Comparison of ENCODE assay signal across 20 mouse cellular contexts in the genomic region with DNA sequence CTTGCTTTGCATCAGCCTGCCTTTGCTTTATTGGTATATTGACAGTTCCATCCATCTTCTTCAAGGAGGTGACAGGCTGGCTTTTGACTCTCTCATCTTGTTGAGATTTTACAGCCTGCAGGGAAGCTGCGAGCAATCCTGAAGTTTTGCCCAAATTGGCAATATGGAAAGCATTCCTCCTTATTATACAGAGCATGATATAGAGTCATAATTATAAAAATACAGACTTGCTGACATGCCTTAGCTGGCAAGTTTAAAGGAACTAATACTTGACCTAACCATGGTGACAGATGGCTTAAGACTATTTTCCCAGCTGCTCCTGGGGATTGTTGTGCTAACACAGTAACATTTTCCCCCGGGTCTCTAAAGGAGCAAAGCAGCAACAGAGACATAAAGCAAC.
DNase-seq lines count a peak whose midpoint lies in the region; ATAC-seq and TF ChIP-seq lines count a peak whose summit lies in the region.
"Had no signal": no experiment of that assay in that cellular context is flagged by ENCODE, and none has a peak within 500 bp of the region (broad histone marks: within the 10 kb centered on the region; RNA-seq: fewer than 3 reads in every experiment).

No protein-coding gene starts in this region.

- H3K79me2 ChIP-seq in CH12.LX (replicated peaks; ENCODE audit: control insufficient read depth, extremely low read depth, insufficient read depth, poor library complexity, severe bottlenecking): no peaks in the 10 kb centered on the region

- no peak overlapping the region for H3K27ac ChIP-seq in forebrain, embryonic 13.5 days
- no peak overlapping the region for H3K27ac ChIP-seq in forebrain, embryonic 11.5 days (ENCODE audit: low read depth, low read length)
- no peak overlapping the region for H3K27ac ChIP-seq in lung, embryonic 14.5 days (ENCODE audit: low read depth)
- no peak overlapping the region for H3K27ac ChIP-seq in CH12.LX (ENCODE audit: insufficient read depth, low read depth)
- H3K27ac ChIP-seq in liver, postnatal 0 days (ENCODE audit: low read depth): no peak overlapping the region
- H3K27ac ChIP-seq: embryonic facial prominence, embryonic 12.5 days; hindbrain, embryonic 10.5 days; hindbrain, embryonic 14.5 days; intestine, embryonic 15.5 days had no signal

- in situ Hi-C loops in CH12.LX (cut with MboI; ENCODE audit: low pct_ligation_motif_present, low pct_unique_long_range_greater_than_20kb, low sequenced_read_pairs): no loop called here

- WGBS in forebrain, embryonic 13.5 days: 63% methylated on average over 2 of the region's 2 CpGs
- 82% methylated on average over 2 of the region's 2 CpGs for WGBS in forebrain, embryonic 11.5 days
- WGBS in lung, embryonic 14.5 days: 36% methylated on average over 2 of the region's 2 CpGs
- 62% methylated on average over 2 of the region's 2 CpGs for WGBS in liver, postnatal 0 days (ENCODE audit: insufficient replicate concordance)

- no peak overlapping the region for H3K9ac ChIP-seq in forebrain, embryonic 13.5 days
- no peak overlapping the region for H3K9ac ChIP-seq in forebrain, embryonic 11.5 days (ENCODE audit: low read length)
- no peak overlapping the region for H3K9ac ChIP-seq in lung, embryonic 14.5 days
- no peak overlapping the region for H3K9ac ChIP-seq in CH12.LX (ENCODE audit: insufficient read depth, low read depth)
- H3K9ac ChIP-seq in liver, postnatal 0 days (replicated peaks): no peak overlapping the region
- H3K9ac ChIP-seq: embryonic facial prominence, embryonic 12.5 days; heart, embryonic 12.5 days; hindbrain, embryonic 14.5 days; intestine, embryonic 15.5 days had no signal

- TF ChIP-seq CTCF in lung, embryonic 14.5 days (IDR thresholded peaks at IDR 0.05; ENCODE audit: low read depth): no peak
- TF ChIP-seq CTCF in CH12.LX (conservative IDR thresholded peaks at IDR 0.05 in 1 of 2, IDR thresholded peaks at IDR 0.05 in 1 of 2; ENCODE audit: low read depth in 2 of 2, low read length in 2 of 2): no peak
- no peak for TF ChIP-seq CTCF in brain, embryonic 14.5 days (IDR thresholded peaks at IDR 0.05; ENCODE audit: borderline replicate concordance, extremely low read depth, insufficient read depth, insufficient read length)
- no peak for TF ChIP-seq CTCF in liver, postnatal 0 days (IDR thresholded peaks at IDR 0.05; ENCODE audit: low read depth)

- H3K9me3 ChIP-seq in forebrain, embryonic 13.5 days (replicated peaks): no peaks in the 10 kb centered on the region
- no peaks in the 10 kb centered on the region for H3K9me3 ChIP-seq in forebrain, embryonic 11.5 days (ENCODE audit: control insufficient read depth, low read length)
- H3K9me3 ChIP-seq in lung, embryonic 14.5 days (ENCODE audit: low read depth, low read length): no peaks in the 10 kb centered on the region
- H3K9me3 ChIP-seq in CH12.LX (replicated peaks; ENCODE audit: low read length): no peaks in the 10 kb centered on the region
- H3K9me3 ChIP-seq in liver, postnatal 0 days (ENCODE audit: low read length): no peaks in the 10 kb centered on the region
- H3K9me3 ChIP-seq: embryonic facial prominence, embryonic 12.5 days; heart, embryonic 12.5 days; hindbrain, embryonic 10.5 days; intestine, embryonic 15.5 days had no signal

- TF ChIP-seq RAD21 in CH12.LX (IDR thresholded peaks at IDR 0.05; ENCODE audit: low read depth, low read length): no peak

- H3K4me2 ChIP-seq in forebrain, embryonic 13.5 days: no peak overlapping the region
- no peak overlapping the region for H3K4me2 ChIP-seq in forebrain, embryonic 11.5 days (ENCODE audit: low read depth, low read length, severe bottlenecking)
- no peak overlapping the region for H3K4me2 ChIP-seq in lung, embryonic 14.5 days
- peak overlapping the region; percentile 13; the same call in 1 of the 2 replicates for H3K4me2 ChIP-seq in CH12.LX (ENCODE audit: insufficient read depth, low read depth, poor library complexity, severe bottlenecking)
- no peak overlapping the region for H3K4me2 ChIP-seq in liver, postnatal 0 days (ENCODE audit: low read depth, low read length)
- H3K4me2 ChIP-seq: embryonic facial prominence, embryonic 12.5 days; heart, embryonic 12.5 days; hindbrain, embryonic 14.5 days; intestine, embryonic 15.5 days had no signal

- peak; percentile 50; the same call in 1 of the 2 replicates for ATAC-seq in forebrain, embryonic 13.5 days
- ATAC-seq in forebrain, embryonic 11.5 days (replicated peaks; ENCODE audit: low FRiP score): no peak
- no peak for ATAC-seq in lung, embryonic 14.5 days (ENCODE audit: insufficient read depth)
- no peak for ATAC-seq in liver, postnatal 0 days
- ATAC-seq: intestine, embryonic 15.5 days had no signal

- no peak for TF ChIP-seq POLR2A in CH12.LX (IDR thresholded peaks at IDR 0.05; ENCODE audit: low read depth, low read length)
- TF ChIP-seq POLR2A in brain, embryonic 14.5 days (IDR thresholded peaks at IDR 0.05; ENCODE audit: borderline replicate concordance, extremely low read depth, insufficient read depth, insufficient read length, poor library complexity, severe bottlenecking): no peak

- no peak for DNase-seq in forebrain, embryonic 11.5 days (ENCODE audit: low spot score)
- peak; percentile 2 for DNase-seq in lung, embryonic 14.5 days
- DNase-seq in lung, postnatal 25 days (ENCODE audit: low spot score): no peak
- DNase-seq in CH12.LX (ENCODE audit: extremely low read depth): no peak
- DNase-seq in brain, embryonic 14.5 days (ENCODE audit: low read depth): peak; percentile 59
- DNase-seq in liver, postnatal 0 days: no peak
- DNase-seq: adrenal gland, adult 8-10 months; adrenal gland, postnatal 36 days; cerebellum, adult 11 months; cerebellum, adult 9-11 months; cerebellum, postnatal 36 days; gastrocnemius, postnatal 14 days; kidney, adult 18-20 months had no signal

- H3K27me3 ChIP-seq in forebrain, embryonic 13.5 days: no peaks in the 10 kb centered on the region
- no peaks in the 10 kb centered on the region for H3K27me3 ChIP-seq in forebrain, embryonic 11.5 days (ENCODE audit: control insufficient read depth, insufficient read depth, low read length)
- no peaks in the 10 kb centered on the region for H3K27me3 ChIP-seq in lung, embryonic 14.5 days (ENCODE audit: insufficient read depth, low read length)
- no peaks in the 10 kb centered on the region for H3K27me3 ChIP-seq in CH12.LX (replicated peaks)
- H3K27me3 ChIP-seq in liver, postnatal 0 days (ENCODE audit: insufficient read depth, low read length): no peaks in the 10 kb centered on the region
- H3K27me3 ChIP-seq: embryonic facial prominence, embryonic 12.5 days; heart, embryonic 12.5 days; intestine, embryonic 15.5 days had no signal

- dilution Hi-C loops in CH12.LX (cut with MboI; ENCODE audit: extremely low pct_ligation_motif_present, extremely low pct_unique_long_range_greater_than_20kb, low sequenced_read_pairs): no loop called here

- TF ChIP-seq EP300 in CH12.LX (IDR thresholded peaks at IDR 0.05; ENCODE audit: low read length): no peak
- no peak for TF ChIP-seq EP300 in liver, postnatal 0 days (IDR thresholded peaks at IDR 0.05; ENCODE audit: low read depth)

- no peaks in the 10 kb centered on the region for H3K36me3 ChIP-seq in forebrain, embryonic 13.5 days (ENCODE audit: poor library complexity, severe bottlenecking)
- no peaks in the 10 kb centered on the region for H3K36me3 ChIP-seq in forebrain, embryonic 11.5 days (ENCODE audit: control insufficient read depth, insufficient read depth, low read length)
- H3K36me3 ChIP-seq in lung, embryonic 14.5 days (ENCODE audit: insufficient read depth): no peaks in the 10 kb centered on the region
- H3K36me3 ChIP-seq in CH12.LX (replicated peaks in 1 of 2; ENCODE audit: control insufficient read depth in 1 of 2, insufficient read depth in 1 of 2, low read length in 1 of 2): no peaks in the 10 kb centered on the region
- no peaks in the 10 kb centered on the region for H3K36me3 ChIP-seq in liver, postnatal 0 days (replicated peaks; ENCODE audit: insufficient read depth, low read length)
- H3K36me3 ChIP-seq: embryonic facial prominence, embryonic 12.5 days; G1E; heart, embryonic 12.5 days; hindbrain, embryonic 10.5 days; intestine, embryonic 15.5 days had no signal

- H3K4me1 ChIP-seq in forebrain, embryonic 13.5 days: no peaks in the 10 kb centered on the region
- no peaks in the 10 kb centered on the region for H3K4me1 ChIP-seq in forebrain, embryonic 11.5 days (replicated peaks; ENCODE audit: control insufficient read depth, insufficient read depth, low read length)
- H3K4me1 ChIP-seq in lung, embryonic 14.5 days (ENCODE audit: insufficient read depth): no peaks in the 10 kb centered on the region
- peaks cover 0 to 3% of the 10 kb centered on the region in 2 experiments; a peak in 1 of 4 replicates for H3K4me1 ChIP-seq in CH12.LX (ENCODE audit: control insufficient read depth in 1 of 2, insufficient read depth in 2 of 2)
- H3K4me1 ChIP-seq in liver, postnatal 0 days (ENCODE audit: insufficient read depth): no peaks in the 10 kb centered on the region
- H3K4me1 ChIP-seq: embryonic facial prominence, embryonic 12.5 days; heart, embryonic 12.5 days; hindbrain, embryonic 10.5 days; intestine, embryonic 15.5 days had no signal

- no peak overlapping the region for H3K4me3 ChIP-seq in forebrain, embryonic 13.5 days
- H3K4me3 ChIP-seq in forebrain, embryonic 11.5 days (ENCODE audit: low read depth, low read length): no peak overlapping the region
- no peak overlapping the region for H3K4me3 ChIP-seq in lung, embryonic 14.5 days (ENCODE audit: low read depth, low read length)
- H3K4me3 ChIP-seq in CH12.LX (replicated peaks in 1 of 3; ENCODE audit: low read depth in 2 of 3, low read length in 2 of 3, poor library complexity in 1 of 3): no peak overlapping the region
- no peak overlapping the region for H3K4me3 ChIP-seq in liver, postnatal 0 days (ENCODE audit: low read depth, low read length)
- H3K4me3 ChIP-seq: embryonic facial prominence, embryonic 12.5 days; heart, embryonic 12.5 days; hindbrain, embryonic 10.5 days; intestine, embryonic 15.5 days had no signal

TF ChIP-seq in CH12.LX, 34 proteins besides CTCF, POLR2A, EP300 and RAD21 (continues in another document):
- TF ChIP-seq KAT2A (IDR thresholded peaks at IDR 0.05; ENCODE audit: insufficient replicate concordance, low read length) (no peak), UBTF (IDR thresholded peaks at IDR 0.05; ENCODE audit: low read depth, low read length) (no peak), MAX (IDR thresholded peaks at IDR 0.05; ENCODE audit: low read length) (no peak), HCFC1 (IDR thresholded peaks at IDR 0.05; ENCODE audit: low read depth, low read length) (no peak), CHD1 (IDR thresholded peaks at IDR 0.05; ENCODE audit: low read depth, low read length) (no peak), ZNF384 (IDR thresholded peaks at IDR 0.05; ENCODE audit: low read depth, low read length) (no peak), JUND (conservative IDR thresholded peaks at IDR 0.05; ENCODE audit: low read depth, low read length) (no peak), POLR2AphosphoS2 (IDR thresholded peaks at IDR 0.05; ENCODE audit: low read depth, low read length) (no peak), ELF1 (IDR thresholded peaks at IDR 0.05; ENCODE audit: low read depth, low read length) (no peak), MYC (IDR thresholded peaks at IDR 0.05; ENCODE audit: low read depth, low read length) (no peak), ZKSCAN1 (IDR thresholded peaks at IDR 0.05; ENCODE audit: borderline replicate concordance, low read depth, low read length) (no peak), USF1 (IDR thresholded peaks at IDR 0.05; ENCODE audit: low read depth, low read length) (no peak)

Comparison
In these comparisons a context has a peak if more than half of its experiments do, and no peak if none do; other contexts are left out.
1. DNase-seq: peak in lung, embryonic 14.5 days (single experiment) and brain, embryonic 14.5 days (single experiment); none in forebrain, embryonic 11.5 days (single experiment), lung, postnatal 25 days (single experiment), CH12.LX (single experiment) and liver, postnatal 0 days (single experiment).